Mouse (Mus musculus) ES-E14 (cell line): ENCODE results near the gene Pom121. TPM values are rescaled to one million over a fixed set of nuclear protein-coding genes. Genes with fewer than 3 reads are reported as not detected.

Experiments used
- DNase-seq: peaks from one replicate; pipeline ENCODE4 v3.0.0-alpha.2; 2013; ENCODE audit warnings: low read depth, low spot score
- H3K27ac ChIP-seq: 2 replicates; pipeline ENCODE4 v1.5.1; 2012; ENCODE audit warnings: low read depth, mild to moderate bottlenecking, low read length, moderate library complexity, mixed read lengths; ENCODE audit not compliant: poor library complexity, insufficient read depth, severe bottlenecking
- H3K36me3 ChIP-seq: 2 replicates; pipeline ENCODE4 v1.6.1; 2012; ENCODE audit warnings: mild to moderate bottlenecking, low read length, moderate library complexity, mixed read lengths; ENCODE audit not compliant: control insufficient read depth, poor library complexity, insufficient read depth, severe bottlenecking
- H3K4me1 ChIP-seq, 2 experiments: fragments of 150-350 bp in 1 of 2; sonication (generic) in 1 of 2; 2 replicates each; pipeline ENCODE4 v1.6.1; 2012; ENCODE audit warnings: low read length in 2 of 2, mild to moderate bottlenecking in 1 of 2, mixed read lengths in 1 of 2; ENCODE audit not compliant: control insufficient read depth in 2 of 2, insufficient read depth in 2 of 2, poor library complexity in 1 of 2
- H3K4me3 ChIP-seq, 2 experiments: fragments of 150-350 bp in 1 of 2; sonication (generic) in 1 of 2; 2 replicates each; pipeline ENCODE4 v1.5.1; 2012; ENCODE audit warnings: low read length in 2 of 2, low read depth in 1 of 2, mild to moderate bottlenecking in 1 of 2, mixed read lengths in 1 of 2; ENCODE audit not compliant: insufficient read depth in 1 of 2, poor library complexity in 1 of 2, severe bottlenecking in 1 of 2
- H3K9ac ChIP-seq: 2 replicates; pipeline ENCODE4 v1.6.1; 2012; ENCODE audit warnings: low read depth, mild to moderate bottlenecking, low read length, mixed read lengths; ENCODE audit not compliant: poor library complexity, insufficient read depth, severe bottlenecking
- H3K9me3 ChIP-seq: fragments of 150-350 bp; sonication (generic); 2 replicates; pipeline ENCODE4 v1.6.1; 2012; ENCODE audit warnings: low read depth, mild to moderate bottlenecking, low read length; ENCODE audit not compliant: control insufficient read depth, insufficient read depth
- CHD2 ChIP-seq: IDR thresholded peaks from 2 replicates; pipeline ENCODE4 v1.6.1; 2014; ENCODE audit warnings: mild to moderate bottlenecking, low read depth, low read length, inconsistent platforms
- HCFC1 ChIP-seq: IDR thresholded peaks from 2 replicates; pipeline ENCODE4 v1.6.1; 2012; ENCODE audit warnings: low read length, inconsistent platforms, borderline replicate concordance; ENCODE audit not compliant: insufficient read depth
- MAFK ChIP-seq: IDR thresholded peaks from 2 replicates; pipeline ENCODE4 v1.6.1; 2014; ENCODE audit warnings: mild to moderate bottlenecking, low read depth, low read length, inconsistent platforms; ENCODE audit not compliant: insufficient read depth
- ZC3H11A ChIP-seq: IDR thresholded peaks from 2 replicates; pipeline ENCODE4 v1.6.1; 2012; ENCODE audit warnings: low read depth, mild to moderate bottlenecking, inconsistent platforms, low read length, borderline replicate concordance
- ZNF384 ChIP-seq: IDR thresholded peaks from 2 replicates; pipeline ENCODE4 v1.6.1; 2012; ENCODE audit warnings: low read depth, low read length, inconsistent platforms
- in situ Hi-C, 2 experiments: fragments of 600-800 bp; cut with MboI; formaldehyde crosslinking; loops; one replicate each; pipeline ENCODE4 v1.15.1; 2025; ENCODE audit warnings: low sequenced_read_pairs in 2 of 2, inconsistent platforms in 1 of 2; ENCODE audit not compliant: unreplicated experiment in 2 of 2
- total RNA-seq: library from RNA; depleted of rRNA; stranded (reverse); fragments of 300-350 nt; gene quantifications from 2 replicates; pipeline ENCODE4 v1.2.3, GENCODE M21; 2012

The Pom121 gene
- total RNA-seq, 1 experiment, result 36.4 TPM

DNA sequence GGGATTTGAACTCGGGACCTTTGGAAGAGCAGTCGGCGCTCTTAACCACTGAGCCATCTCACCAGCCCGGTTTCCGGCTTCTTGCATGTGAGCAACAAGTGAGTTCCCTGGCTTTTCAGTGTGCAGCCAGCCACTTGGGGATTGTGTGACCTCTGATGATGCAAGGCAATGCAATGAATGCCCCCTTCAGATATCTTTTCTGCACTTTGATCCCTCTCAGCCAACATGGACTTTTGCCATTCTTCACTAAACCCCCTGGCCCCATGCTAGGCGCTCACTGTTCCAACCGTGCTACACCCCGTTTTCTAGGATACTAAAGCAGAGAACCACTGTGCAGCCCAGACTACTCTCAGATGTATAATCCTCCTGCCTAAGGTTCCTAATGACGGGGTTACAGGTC is 11.1 kb upstream of the Pom121 start:
- no peak for DNase-seq
- in situ Hi-C loops, result loop anchor here (10.0 to 25.0 kb wide), 3 partner anchors 207 to 359 kb away; no protein-coding TSS in a partner anchor
- no peak for TF ChIP-seq ZNF384
- TF ChIP-seq MAFK, result no peak
- no peak for TF ChIP-seq ZC3H11A
- TF ChIP-seq HCFC1, result no peak

GRCm38 (mm10) chr5:135404623-135405022 is 10.3 kb upstream of the Pom121 start:
- TF ChIP-seq ZNF384, result no peak
- TF ChIP-seq HCFC1, result no peak
- no peak for TF ChIP-seq MAFK
- no peak for TF ChIP-seq CHD2
- TF ChIP-seq ZC3H11A, result no peak
- H3K9me3 ChIP-seq, result no peaks in the 10 kb centered on the region
- H3K36me3 ChIP-seq, result no peaks in the 10 kb centered on the region
- in situ Hi-C loops, result loop anchor here (10.0 to 25.0 kb wide), 3 partner anchors 208 to 360 kb away; no protein-coding TSS in a partner anchor
- H3K4me3 ChIP-seq, result 0 out of 4 replicates have a peak overlapping the region, but pooled peaks of 1 of the 2 experiments have one; percentile 5
- H3K9ac ChIP-seq, result peak overlapping the region; percentile 60; the same call in 1 of the 2 replicates
- no peaks in the 10 kb centered on the region for H3K4me1 ChIP-seq
- H3K27ac ChIP-seq, result no peak overlapping the region
- DNase-seq, result peak; percentile 69

More for the DNA sequence above, 11.1 kb upstream of the Pom121 start:
- no peaks in the 10 kb centered on the region for H3K4me1 ChIP-seq
- H3K27ac ChIP-seq, result no peak overlapping the region
- no peaks in the 10 kb centered on the region for H3K36me3 ChIP-seq
- no peaks in the 10 kb centered on the region for H3K9me3 ChIP-seq
- H3K4me3 ChIP-seq, result no peak overlapping the region
- H3K9ac ChIP-seq, result no peak overlapping the region

DNA sequence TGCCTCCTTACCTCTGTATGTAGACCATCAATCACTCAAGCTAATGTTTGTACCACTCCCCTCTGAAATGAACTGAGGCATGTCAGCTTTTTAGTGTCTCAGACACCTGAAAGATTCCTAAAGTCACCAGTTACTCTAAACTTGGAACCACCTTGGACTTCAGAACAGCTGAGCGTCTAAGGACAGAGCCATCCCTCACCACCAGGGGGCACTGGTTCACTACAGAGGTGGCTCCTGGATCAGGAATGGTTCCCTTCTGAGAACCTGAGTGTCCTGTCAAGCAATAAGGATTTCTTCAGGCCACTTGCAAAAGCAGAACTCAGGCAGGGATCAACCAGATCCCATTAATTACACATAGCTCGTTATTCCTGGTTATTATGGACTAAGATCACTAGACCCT is 5.9 kb upstream of the Pom121 start:
- DNase-seq, result peak; percentile 80
- Histone ChIP-seq H3K27ac (no peak overlapping the region), H3K9ac (no peak overlapping the region), H3K36me3 (no peaks in the 10 kb centered on the region), H3K4me1 (peaks cover 0 to 2% of the 10 kb centered on the region in 2 experiments; a peak in 1 of 4 replicates), H3K9me3 (no peaks in the 10 kb centered on the region), H3K4me3 (no peak overlapping the region)
- TF ChIP-seq MAFK (no peak), ZC3H11A (peak; percentile 56; the same call in 1 of the 2 replicates)
- in situ Hi-C loops, result loop anchor here (10.0 to 25.0 kb wide), 3 partner anchors 212 to 365 kb away; no protein-coding TSS in a partner anchor

DNA sequence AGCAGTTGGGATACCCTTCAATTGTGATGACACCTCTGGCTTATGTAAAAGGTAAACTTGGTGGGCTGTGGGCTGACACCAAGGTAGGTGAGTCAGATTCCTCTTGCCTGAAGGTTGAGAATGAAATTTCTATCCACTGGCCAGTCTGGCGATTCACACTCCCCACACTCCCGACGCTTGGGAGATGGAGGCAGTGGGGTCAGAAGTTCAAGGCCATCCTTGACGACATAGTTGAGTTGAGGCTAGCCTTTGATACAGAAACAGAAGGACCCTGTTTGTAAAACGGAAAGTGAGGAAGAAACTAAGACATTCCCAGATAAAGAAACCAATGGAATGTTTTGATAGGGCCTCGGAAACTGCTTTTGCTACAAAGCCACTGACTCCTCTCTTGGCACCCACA is 5.0 kb upstream of the Pom121 start:
- DNase-seq, result no peak
- in situ Hi-C loops, result no loop called here

GRCm38 (mm10) chr5:135395826-135396225 is 1.5 kb upstream of the Pom121 start:
- peak; percentile 52 for DNase-seq
- TF ChIP-seq ZNF384 (no peak), CHD2 (no peak), HCFC1 (no peak), ZC3H11A (no peak), MAFK (no peak)
- in situ Hi-C loops, result no loop called here

More for the DNA sequence above, 5.0 kb upstream of the Pom121 start:
- no peak overlapping the region for H3K27ac ChIP-seq
- peaks cover 0 to 2% of the 10 kb centered on the region in 2 experiments; a peak in 1 of 4 replicates for H3K4me1 ChIP-seq
- H3K9me3 ChIP-seq, result no peaks in the 10 kb centered on the region
- H3K9ac ChIP-seq, result no peak overlapping the region
- no peak for TF ChIP-seq CHD2
- TF ChIP-seq ZNF384, result no peak
- TF ChIP-seq HCFC1, result no peak
- TF ChIP-seq ZC3H11A, result no peak
- no peak for TF ChIP-seq MAFK
- no peak overlapping the region for H3K4me3 ChIP-seq
- H3K36me3 ChIP-seq, result no peaks in the 10 kb centered on the region

More at GRCm38 (mm10) chr5:135395826-135396225, 1.5 kb upstream of the Pom121 start:
- Histone ChIP-seq H3K27ac (no peak overlapping the region), H3K9ac (no peak overlapping the region), H3K4me3 (no peak overlapping the region), H3K36me3 (peaks cover 13% of the 10 kb centered on the region), H3K9me3 (no peaks in the 10 kb centered on the region), H3K4me1 (peaks cover 0 to 2% of the 10 kb centered on the region in 2 experiments; a peak in 1 of 4 replicates)
